Mouse (Mus musculus) granulocyte monocyte progenitor cell, adult 5-6 weeks (primary cell): ENCODE data around the gene Brat1. TPM values are rescaled to one million over a fixed set of nuclear protein-coding genes. Genes with fewer than 3 reads are reported as not detected.
"Not testable (repeated sequence)": the region's sequence is repeated elsewhere in the genome, so short reads cannot be mapped to it uniquely, and the experiment has no call there.

Experiments used
- ATAC-seq: replicated peaks from 2 replicates; pipeline ENCODE4 v1.8.0; 2016; ENCODE audit warnings: mild to moderate bottlenecking, moderate TSS enrichment, inconsistent platforms; ENCODE audit not compliant: poor library complexity, severe bottlenecking
- total RNA-seq, 2 experiments: library from RNA; stranded (forward) in 1 of 2; stranded (reverse) in 1 of 2; fragments of 200-712, 200-1000 nt in 1 of 2; fragments of >200 nt in 1 of 2; fragmentation: Nextera tagmentation in 1 of 2; gene quantifications; 2 replicates each; pipeline ENCODE4 v1.2.3; 2014 to 2017

Brat1 gene
- 10.2 and 14.3 TPM in 2 replicates for total RNA-seq (2014; fragmentation: Nextera tagmentation)
- 7.3 and 8.2 TPM in 2 replicates for total RNA-seq (2017)

- peak; percentile 82 for ATAC-seq
Observed at GRCm38 (mm10) chr5:140704378-140705251, at the start of gene Brat1. TSS of gene Brat1 (plus strand) at chr5:140705011.

DNA sequence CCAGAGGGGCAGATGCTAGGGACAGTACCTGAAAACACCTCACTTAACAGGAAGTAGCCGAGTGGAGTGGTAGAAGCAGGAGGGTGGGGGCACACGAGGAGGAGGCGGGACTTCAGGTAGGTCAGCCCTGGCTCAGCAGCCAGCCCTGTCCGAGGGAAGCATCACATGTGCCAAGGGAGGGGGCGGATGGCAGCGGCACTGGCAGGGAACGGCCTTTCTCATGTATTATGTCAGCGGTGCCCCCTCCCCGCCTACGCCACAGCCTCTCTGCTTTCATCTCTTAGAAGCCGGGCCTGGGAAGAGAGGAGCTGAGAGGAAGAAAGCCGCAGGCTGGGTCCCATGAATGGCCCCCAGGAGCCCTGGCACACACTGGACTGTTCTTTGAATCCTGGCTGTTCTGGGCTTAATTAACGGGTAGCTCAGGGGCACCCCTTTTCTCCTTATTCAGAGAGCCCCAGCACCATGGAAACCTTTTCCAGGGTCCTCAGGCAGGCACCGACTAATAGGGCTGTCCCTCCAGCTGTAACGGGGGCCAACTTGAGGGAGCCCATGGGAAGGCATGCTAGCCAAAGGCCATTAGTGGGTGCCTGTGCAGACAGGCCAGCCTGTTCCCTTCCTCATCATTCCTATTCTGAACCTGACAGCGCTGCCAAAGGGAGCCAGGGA, 45.1 kb upstream of the Brat1 start:
- no peak for ATAC-seq

DNA sequence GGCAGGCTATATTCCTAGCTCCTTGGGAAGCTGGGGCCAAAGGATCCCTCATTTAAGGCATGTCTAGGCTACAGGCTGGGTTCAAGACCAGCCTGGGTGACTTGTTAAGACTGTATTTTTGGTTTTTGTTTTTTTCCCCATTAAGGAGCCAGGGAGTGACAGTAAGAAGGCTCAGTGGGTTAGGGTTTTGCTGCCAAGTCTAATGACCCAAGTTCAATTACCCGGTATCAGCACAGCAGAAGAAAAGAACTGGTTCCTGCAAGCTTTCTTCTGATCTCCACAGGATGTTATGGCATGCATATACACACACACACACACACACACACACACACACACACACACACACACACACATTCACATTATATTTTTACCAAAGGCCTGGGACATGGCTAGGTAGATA, 44.4 kb upstream of the Brat1 start:
- no peak for ATAC-seq

DNA sequence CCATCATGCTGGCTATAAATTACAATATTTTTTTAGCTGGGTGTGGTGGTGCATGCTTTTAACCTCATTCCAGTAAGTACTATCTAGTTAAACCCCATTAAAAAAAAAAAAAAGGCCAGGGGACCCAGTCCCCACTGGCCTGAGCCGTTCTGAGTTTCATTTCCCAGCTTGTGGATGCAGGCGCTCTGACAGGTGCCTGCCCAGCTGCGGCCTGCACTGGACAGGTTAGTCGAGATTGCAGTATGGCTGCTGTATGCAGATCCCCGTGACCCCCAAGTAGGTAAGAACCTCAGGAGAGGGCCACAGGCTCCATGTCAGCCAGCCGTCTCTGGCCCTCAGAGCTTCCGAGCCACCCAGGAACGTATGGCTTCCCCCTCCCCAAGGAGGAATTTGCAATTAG, 43.4 kb upstream of the Brat1 start:
- no peak for ATAC-seq

GRCm38 (mm10) chr5:140661875-140662643, 42.8 kb upstream of the Brat1 start:
- no peak for ATAC-seq

DNA sequence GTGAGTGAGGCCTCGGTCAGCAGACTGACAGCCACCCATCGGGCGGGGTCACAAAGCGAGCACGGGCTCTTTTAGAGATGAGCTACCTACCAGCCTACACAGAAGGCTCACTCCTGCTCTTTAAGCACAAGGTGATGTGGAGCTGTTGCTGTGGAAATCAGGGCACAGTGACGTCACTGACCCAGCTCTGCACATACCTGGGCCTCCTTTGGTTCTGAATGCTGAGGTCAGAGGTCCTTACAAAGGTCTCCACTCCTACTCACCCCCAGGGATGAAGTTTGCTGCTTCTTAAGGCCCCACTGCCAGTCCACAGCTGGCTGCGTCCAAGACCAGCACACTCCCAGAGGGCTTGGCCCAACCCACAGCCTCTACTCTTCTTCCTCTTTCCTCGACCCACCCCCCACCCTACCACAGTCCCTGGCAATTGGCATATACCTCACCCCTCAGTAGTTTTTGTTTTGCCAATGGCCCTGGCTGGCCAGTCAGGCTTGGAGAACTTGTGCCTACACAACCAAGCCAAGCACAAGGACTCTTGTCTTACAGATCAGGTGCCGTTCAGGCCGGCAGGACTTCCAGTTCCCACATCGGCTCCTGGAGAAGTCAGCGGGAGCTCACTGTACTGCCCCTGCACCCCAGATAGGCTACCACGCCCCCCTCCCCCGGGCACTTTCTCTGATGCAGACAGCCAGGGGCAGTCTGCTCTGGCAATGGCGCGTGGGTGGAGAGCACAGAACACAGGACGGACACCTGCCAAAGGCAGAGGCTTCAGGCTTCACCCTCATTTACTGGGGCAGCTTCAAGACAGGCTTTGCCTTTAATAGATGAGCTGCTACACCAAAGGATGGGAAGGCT, 41.8 kb upstream of the Brat1 start:
- peak; percentile 79 for ATAC-seq

GRCm38 (mm10) chr5:140663621-140664180, 41.1 kb upstream of the Brat1 start:
- peak; percentile 64 for ATAC-seq

DNA sequence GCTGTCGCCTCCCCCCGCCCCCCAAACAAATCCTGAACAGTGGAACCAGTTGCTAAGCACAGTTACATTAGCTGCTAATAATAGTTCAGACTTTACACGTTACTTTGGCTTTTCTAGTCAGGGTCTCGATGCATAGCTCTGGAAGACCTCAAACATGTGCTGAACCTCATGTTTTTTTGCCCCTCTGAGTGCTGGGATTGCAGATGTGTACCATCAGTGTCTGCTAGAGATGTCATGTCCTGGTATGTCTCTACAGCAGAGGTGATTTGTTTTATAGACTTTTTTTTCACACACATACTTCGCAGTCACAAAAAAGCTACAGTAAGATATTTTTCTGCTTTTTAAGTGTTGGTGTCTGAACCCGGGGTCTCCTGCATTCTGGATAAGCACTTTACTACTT, 32.7 kb upstream of the Brat1 start:
- ATAC-seq = no peak

DNA sequence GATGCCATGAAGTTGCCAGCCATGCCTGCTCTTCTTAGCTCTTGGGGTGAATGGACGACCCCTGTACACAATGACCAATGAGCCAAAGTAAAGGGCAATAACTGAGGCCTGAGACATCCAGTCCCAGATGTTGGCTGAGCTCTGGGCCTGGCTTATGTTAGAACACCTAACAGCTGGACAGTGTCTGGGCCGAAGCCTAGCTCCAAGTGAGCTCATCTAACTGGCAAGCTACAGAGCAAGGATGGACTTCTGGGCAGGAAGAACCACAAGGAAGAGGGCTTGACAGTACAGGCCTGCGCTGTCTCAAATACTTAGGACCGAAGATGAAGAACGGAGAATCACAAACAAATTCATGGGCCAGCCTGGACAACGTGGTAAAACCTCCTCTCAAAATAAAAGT, 32.2 kb upstream of the Brat1 start:
- not testable (repeated sequence) for ATAC-seq

GRCm38 (mm10) chr5:140674036-140674435, 30.8 kb upstream of the Brat1 start:
- no peak for ATAC-seq

- no peak for ATAC-seq
Observed at GRCm38 (mm10) chr5:140675079-140675478, 29.7 kb upstream of the Brat1 start.

- ATAC-seq = no peak
Observed at GRCm38 (mm10) chr5:140675640-140676039, 29.2 kb upstream of the Brat1 start.

DNA sequence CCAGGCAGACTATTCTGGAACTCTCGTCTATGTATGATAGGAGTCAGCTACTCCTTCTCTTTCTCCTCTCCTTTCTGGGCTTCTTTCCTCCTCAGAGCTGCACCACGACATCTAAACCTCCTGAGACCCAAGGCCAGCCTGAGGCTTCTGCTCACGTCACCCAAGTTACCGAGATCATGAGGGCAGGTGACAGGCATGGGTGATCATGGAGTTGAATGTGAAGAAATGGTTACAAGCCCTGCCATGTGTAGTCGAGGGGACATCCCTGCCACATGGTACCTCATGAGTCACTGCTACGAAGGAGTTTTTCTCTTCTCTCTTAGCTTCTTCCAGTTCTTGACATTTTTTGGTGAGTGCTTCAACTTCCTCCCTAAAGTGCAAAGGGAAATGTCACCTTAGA, 27.7 kb upstream of the Brat1 start:
- ATAC-seq = no peak

DNA sequence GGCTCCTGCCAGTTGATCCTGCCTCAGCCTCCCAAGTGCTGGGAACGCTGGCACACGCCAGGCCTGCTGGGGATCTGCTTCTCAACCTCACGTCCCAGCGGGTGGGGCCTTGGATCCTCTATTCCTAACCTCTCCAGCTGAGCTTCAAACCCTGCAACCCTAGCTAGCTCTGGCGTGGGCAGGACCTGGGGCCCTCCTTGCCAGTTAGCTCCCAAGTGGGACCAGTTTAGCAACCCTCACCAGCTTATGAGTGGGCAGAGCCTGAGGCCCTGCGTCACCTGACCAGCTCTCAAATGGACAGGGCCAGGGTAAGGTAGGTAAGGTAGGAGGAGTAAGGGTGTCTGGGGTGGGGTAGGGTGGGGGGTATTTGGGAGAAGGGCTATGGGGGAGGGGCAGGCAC, 24.8 kb upstream of the Brat1 start:
- ATAC-seq = no peak

DNA sequence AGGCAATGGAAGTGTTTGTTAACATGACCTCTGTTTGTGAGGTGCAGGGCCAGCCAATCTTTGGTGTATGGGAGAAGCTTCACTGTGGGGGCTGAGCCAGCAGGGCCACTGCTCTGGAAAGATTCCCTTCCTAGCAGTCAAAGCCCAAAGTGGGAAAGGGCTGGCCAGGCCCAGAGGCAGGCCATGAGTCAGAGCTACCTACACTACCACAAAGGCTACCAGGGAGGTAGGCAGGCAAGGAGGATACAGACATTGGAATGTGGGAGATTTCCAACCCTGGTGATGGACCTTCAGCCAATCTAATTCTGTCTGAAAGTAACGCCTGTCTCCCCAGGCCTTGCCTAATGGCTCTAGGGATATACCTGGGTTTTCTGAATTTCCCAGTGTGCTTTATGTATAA, 23.9 kb upstream of the Brat1 start:
- ATAC-seq = no peak

GRCm38 (mm10) chr5:140682113-140682512, 22.7 kb upstream of the Brat1 start:
- ATAC-seq = no peak

DNA sequence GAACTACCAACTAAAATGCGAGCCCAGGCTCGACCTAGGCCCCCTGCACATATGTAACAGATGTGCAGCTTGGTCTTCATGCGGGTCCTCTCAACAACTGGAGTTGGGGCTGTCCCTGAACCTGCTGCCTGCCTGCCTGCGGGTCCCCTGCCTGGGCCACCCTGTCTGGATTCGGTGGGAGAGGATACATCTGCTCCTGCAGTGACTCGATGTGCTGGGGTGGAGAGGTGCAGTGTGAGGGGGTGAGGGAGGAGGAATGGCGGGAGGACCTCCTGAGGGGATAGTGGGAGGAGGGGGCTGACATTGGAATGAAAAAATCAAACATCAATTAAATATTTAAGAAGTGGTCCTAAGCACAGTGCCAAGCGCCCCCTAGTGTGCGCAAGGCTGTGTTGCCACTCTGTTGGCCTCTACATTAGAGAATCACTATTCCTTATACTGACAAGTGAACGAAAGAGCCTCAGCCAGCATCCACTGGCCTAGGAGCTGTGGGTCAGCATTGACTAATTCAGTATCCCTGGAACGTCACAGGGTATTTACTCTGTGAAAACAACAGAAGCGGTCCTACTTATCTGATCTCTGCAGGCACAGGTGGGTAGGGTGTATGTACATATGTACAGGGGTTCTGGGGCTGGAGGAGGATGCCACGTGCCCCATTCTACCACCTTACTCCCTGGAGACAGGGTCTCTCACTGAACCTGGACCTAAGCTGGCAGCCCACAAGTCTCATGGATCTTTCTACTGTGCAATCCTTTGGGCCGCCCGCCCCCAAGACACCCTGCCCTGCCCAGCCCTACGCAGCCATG, 20.3 kb upstream of the Brat1 start:
- peak; percentile 71; the same call in 1 of the 2 replicates for ATAC-seq

DNA sequence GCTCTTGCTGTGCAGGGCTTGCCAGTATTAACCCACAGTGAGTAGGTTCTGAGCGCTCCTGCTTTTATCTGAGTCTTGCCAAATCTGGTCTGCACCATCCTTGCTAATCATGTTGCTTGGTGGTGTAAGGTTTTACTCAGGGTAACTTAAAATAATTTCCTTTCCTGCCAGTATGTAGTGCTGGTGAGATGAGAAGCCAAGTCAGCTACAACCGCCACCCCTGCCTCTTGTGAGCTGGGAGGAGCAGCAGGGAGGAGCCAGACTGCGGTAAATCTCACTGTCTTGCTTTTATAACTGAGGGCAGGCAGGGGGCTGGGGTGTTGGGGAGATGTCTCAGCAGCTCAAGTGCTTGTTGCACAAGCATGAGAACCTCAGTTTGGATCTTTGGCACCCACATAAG, 16.4 kb upstream of the Brat1 start:
- no peak for ATAC-seq

DNA sequence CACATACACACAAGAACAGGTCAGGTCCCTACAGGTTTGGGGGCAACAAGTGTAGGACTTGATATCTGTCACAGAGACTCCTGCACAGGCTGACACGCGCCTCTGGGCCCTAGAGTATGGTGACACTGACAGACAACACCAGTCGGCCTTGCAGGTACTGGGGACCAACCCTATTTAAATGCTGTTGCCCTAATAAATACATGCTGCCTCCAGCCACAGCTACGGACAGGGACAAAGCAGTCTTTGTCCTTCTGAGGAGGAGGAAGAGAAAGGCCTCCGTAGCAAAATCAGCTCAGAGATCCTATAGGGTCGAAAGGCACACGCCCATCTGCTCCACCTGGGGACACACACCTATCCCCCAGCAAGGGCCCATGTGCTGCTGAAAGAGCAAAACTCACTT, 8.8 kb upstream of the Brat1 start:
- no peak for ATAC-seq
